Mouse (Mus musculus): Measurements from ENCODE around the gene Col2a1. TPM values are rescaled to one million over a fixed set of nuclear protein-coding genes. Genes with fewer than 3 reads are reported as not detected.

The Col2a1 gene
- total RNA-seq, 1 experiment from 2014 or later, result not detected

GRCm38 (mm10) chr15:98002991-98003821 is 1.3 kb downstream of the Col2a1 start:
- DNase-seq, result no peak

DNA sequence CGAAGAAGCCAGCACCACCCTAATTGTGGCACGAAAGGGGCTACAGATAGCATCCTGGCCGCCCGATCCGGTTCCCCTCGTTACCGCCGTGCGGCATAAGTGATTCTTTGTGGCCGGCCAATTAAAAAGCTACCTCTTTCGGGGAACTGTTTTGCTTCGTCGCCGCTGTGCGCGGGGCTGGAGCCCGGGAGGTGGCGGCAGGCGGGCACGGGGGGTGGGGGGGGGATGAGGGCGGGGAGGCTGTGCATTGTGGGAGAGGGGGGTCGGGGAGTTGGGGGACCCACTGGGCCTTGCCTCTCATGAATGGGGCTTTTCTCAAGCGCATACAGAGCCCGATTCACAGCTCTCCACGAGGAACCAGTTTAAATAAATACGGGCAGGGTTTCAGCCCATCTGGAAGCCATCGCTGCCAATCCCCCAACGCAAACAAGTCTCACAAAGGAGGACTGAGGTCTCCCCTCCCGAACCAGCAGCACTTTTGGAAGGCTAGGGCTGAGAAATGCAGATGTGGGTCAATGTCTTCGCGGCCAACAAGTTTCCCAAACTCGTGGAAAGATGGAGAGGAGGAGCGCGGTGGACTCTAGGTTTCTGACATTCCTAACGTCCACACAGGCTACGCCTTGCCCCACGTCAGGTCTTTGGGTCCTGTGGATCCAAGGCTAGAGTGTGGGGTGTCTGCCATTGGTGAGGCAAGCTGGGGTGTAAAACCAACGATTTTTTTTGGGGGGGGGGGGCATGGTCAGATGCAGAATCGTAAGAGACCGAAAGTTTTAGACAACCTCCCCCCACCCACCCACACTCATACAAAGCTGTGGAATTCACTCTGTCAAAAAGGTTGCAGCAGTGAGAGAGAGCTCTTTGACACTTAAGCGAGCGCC is 2.1 kb downstream of the Col2a1 start:
- DNase-seq, result no peak

DNA sequence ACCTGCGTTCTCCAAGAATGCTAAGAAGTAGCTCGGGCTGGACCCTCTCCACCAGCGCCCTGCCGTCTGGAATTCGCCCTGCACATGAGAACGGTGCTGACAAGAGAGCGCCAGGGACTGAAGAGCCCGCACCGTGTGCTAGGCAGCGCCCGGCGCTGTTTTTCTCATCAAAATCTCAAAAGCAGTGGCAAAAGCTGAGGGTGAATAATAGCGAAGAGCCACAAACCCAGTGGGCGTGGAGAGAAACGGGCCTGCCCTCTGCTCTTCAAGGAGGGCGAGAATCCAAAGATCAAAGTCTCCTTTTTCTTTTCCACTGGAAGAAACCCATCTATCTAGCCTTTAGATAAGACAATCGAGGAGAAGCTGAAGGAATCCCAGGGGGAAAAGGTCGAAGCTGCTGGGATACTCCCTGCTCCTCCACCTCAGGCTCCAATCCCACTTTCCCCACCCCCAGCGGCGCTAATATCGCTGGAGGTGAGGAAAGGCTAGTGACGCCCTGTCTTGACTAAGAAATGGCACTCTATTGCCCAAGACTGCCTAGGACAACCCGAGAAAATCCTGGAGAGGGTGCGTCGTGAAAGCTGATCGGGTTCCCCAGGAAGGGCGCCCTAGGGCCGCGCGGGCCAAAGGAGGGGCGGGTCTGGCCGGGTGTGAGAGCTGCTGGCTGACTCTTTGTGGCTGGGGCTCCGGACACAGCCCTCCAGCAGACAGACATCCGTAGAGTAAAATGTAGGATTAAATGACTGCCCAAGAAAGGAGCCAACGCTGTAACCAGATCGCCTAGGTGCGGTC is 3.0 kb downstream of the Col2a1 start:
- DNase-seq, result no peak

DNA sequence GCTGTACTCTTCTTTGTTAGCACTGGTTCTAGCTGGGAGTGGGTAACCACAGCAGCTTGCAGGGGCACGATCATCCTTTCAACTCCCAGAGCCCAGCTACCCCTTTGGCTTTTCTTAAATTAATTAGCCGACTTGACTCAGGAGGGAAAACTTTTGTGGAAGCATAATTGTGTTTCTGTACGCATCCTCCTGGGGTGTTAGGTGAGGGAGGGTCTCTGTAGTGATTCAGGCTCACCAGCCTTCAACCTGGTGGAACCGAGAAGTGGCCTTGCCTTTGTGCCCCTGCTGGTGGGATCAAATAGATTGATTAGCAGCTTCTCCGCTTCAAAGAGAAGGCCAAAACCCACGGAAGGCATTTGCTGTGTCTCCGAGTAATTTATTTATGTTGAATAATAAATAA is 4.5 kb downstream of the Col2a1 start:
- DNase-seq, result no peak

DNA sequence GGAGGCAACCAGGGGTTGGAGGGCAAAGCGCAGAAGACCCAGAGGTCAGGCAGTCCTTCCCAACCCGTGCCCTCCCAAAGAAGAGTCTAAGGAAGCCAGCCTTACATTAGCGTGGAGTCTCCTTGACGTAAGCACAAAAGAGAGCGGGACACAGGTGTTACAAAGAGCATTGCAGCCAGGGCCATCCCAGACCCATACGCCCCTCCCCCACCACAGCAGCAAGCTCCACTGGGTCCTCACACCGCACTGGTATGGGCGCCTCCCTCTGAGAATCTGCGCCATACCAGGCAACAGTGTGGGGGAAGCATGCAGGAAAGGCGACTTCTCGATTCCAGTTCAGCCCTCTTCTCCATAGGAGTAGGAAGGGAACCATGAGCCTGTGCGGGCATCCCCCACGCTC is 4.9 kb downstream of the Col2a1 start:
- DNase-seq, result no peak

GRCm38 (mm10) chr15:97996716-97997256 is 7.7 kb downstream of the Col2a1 start:
- DNase-seq, result no peak

DNA sequence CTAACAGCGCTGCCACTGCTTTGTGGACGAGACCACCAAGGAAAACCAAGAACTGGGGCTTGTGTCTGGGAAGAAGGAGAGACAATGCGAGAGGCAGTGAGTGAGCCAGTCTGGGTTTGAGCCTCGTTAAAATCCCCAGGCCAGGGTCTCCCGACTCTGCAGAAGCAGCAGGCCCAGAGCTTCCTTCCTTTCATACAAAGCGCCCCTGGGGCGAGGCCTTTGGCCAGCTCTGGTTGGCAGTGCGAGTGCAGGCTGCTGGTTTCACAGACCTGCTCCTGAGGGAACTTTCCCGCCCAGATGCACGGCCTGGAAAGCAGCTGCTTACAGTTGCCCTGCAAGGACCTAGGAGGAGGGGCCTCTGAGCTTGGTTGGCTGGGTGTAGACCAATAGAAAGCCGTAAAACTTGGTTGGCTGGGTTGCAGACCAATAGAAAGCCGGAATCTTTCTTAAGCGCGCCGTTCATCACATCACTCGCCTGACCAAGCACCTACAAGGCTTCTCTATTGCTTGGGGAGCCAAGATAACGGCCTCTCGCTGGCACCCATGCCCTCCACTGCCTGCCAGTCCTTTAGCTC is 11.7 kb downstream of the Col2a1 start:
- peak; percentile 55 for DNase-seq

DNA sequence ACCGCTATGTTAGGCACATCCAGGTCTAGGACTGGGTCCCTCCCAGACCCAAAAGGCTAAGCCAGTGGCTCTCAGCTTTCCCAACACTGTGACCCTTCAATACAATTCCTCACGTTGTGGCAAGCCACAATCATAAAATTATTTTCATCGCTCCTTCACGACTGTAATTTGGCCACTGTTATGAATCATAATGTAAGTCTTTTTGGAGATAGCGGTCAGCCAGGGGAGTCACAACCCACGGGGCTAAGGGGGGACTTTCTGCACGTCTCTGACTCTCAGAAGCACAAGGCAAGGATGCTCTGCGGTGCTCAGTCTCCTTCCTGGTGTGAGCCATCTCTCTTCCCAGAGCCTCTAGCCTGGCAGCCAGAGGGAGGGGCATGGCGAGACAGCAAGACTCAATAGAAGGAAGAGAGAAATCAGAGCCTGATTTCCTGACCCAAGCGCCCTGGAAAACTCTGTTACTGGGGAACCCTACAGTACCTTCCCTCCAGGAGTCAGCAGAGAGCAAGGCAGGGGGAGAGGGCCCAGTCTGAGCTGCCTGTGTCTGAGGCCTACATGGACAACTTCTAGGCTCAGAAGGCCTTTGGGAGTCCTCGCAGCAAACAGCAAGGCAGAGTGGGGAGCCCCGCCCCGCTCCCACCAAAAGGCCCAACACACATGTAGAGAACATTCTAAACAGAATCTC is 12.3 kb downstream of the Col2a1 start:
- no peak for DNase-seq

DNA sequence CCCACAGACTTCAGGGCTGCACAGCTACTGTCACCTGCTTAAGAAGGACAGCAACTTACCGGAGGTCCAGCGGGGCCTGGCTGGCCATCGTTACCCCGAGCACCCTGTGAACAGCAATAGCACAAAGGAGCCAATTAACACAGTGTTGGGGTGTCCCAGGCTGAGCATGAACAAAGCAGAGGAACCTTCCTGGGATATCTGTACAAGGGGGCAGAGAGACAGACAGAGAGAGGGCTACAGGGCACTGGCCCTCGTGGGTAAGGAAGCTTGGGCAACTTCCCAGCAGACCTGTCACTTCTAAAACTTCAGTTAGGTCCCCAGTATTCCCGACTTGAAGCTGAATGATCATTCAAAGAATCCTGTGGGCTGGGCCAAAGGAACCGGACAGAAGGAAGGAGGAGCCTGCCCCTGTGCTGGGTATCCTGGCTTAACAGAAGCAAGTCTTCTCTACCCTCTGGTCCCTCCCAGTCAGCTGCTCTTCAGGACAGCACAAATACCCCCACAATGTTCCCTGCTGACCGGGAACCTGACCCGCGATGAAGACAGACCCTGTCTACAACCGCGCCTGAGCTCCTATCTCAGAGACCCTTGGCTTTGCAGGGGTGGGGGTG is 13.1 kb downstream of the Col2a1 start:
- no peak for DNase-seq

DNA sequence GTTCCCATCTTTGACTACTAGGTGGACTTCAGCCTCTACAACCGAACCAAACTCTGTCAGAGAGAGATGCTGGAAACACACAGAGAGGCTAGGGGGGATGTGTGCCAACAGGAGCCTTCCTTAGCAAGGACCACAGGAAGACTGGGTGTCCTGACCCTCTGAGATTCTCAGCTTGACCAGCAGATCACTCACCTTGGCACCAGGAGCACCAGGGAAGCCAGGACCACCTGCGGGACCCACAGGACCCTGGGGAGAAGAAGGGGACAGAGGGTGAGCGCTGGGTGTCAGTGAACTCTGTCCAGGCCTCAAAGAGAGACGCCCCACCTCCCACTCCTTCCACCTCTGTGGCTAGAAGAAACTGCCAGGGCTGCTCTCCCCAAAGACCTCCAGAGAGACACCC is 13.8 kb downstream of the Col2a1 start:
- DNase-seq, result no peak

DNA sequence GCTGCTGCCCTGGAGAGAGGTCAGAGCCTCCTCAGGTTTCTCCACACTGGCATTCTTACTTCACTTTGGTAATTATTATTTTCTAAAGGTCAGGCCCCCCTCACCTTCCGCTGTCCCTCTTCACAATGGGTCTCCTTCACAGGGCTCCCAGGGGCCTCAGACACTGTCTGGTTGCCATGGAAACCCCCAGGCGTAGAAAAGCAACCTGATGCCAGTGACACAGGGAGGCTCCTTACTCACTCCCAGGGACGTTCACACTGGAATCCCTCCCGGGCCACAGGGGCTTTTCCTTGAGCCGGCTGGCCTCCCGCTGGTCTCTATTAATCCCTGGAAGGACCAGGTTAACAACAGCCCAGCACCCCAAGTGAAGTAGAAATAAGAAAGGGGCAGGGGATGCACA is 14.4 kb downstream of the Col2a1 start:
- no peak for DNase-seq

DNA sequence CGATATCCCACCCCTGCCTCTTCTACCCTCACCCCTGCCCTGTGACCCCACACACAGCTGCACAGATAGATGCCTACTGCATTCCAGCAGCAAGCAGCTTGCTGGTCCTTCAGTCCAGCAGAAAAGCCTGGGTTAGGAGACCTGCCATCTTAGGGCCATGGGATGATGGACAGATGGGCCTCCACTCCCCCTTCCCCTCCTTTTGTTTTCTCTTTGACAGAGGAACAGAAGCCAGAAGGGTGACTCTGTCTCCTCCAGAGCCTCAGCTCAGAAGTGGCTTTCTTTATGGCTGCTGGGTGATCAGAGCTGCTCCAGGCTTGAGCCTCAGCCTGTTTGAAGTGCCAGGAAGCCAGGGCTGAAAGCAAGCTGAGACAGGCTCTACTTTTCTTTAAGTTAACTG is 15.0 kb downstream of the Col2a1 start:
- DNase-seq, result no peak

- no peak for DNase-seq
These were observed 22.9 kb downstream of the Col2a1 start for GRCm38 (mm10) chr15:97981560-97981959.

- no peak for DNase-seq
These were observed 31.1 kb downstream of the Col2a1 start for GRCm38 (mm10) chr15:97973248-97974005.

- no peak for DNase-seq
These were observed 31.9 kb downstream of the Col2a1 start for GRCm38 (mm10) chr15:97972580-97972979.

DNA sequence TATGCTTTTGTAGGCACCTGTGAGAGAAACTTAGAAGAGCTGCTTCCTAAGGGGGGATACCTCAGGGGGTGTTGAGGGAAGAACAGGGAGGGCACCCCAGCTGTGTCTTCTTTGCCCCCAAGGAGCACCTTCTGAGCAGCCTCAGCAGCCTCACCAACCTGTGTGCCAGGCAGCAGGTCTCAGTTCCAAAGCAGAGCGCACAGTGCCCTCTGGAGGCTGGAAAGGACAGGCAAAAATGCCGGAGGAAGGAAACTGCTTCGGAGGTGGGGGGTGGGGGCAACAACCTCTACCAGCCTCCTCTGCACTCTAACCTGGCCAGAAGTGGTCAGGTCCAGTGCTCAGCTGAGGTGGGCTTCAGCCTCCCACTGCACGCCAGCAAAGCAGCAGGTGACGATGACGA is 34.2 kb downstream of the Col2a1 start:
- peak; percentile 22 for DNase-seq

DNA sequence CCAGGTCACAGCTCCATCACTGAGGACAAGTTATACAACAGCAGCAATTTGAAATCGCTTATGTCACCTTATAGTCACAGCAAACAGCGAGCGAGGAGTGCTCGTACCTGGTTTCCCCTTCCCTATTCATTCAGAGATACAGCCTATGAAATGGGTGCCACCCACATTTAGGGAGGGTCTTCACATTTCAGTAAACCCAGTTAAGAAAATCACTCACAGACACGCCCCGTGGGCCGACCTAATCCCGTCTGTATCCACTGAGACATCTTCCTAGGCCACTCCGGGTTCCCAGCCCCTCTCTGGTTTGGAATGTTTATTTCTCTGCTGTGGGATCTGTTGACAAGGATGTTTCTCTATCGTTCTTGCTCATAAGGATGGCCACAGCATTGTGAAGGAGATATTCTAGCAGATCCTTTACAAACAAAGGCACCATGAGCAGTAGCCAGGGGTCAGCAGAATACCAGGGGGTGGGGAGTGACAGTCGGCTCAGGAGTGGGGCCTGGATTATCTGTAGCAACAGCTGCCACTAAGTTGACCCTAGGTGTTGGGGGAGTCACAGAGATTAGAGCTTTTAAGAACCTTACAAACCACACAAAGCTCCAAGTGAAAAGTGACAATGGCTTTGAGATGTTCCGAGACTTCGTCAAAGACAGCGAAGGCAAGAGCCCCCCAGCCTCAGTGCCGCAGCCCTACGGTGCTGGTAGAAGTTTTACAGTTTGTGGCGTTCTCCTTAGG is 39.0 kb downstream of the Col2a1 start:
- no peak for DNase-seq

GRCm38 (mm10) chr15:97964836-97965187 is 39.7 kb downstream of the Col2a1 start:
- no peak for DNase-seq
